Mouse (Mus musculus): ENCODE results near the gene Hivep3.

The Hivep3 gene

GRCm38 (mm10) chr4:120023221-120023840 is 289.7 kb downstream of the Hivep3 start:
- no peak for DNase-seq (ENCODE audit: low spot score)

- no peak for DNase-seq (ENCODE audit: low spot score)
These were observed 290.5 kb downstream of the Hivep3 start for GRCm38 (mm10) chr4:120024071-120024470.

- no peak for DNase-seq (ENCODE audit: low spot score)
These were observed 294.1 kb downstream of the Hivep3 start for GRCm38 (mm10) chr4:120027671-120028070.

- no peak for DNase-seq (ENCODE audit: low spot score)
These were observed 296.4 kb downstream of the Hivep3 start for GRCm38 (mm10) chr4:120029937-120030336.

GRCm38 (mm10) chr4:120032320-120032983 is 298.9 kb downstream of the Hivep3 start:
- peak; percentile 67 for DNase-seq (ENCODE audit: low spot score)

GRCm38 (mm10) chr4:120032984-120033355 is 299.4 kb downstream of the Hivep3 start:
- DNase-seq (ENCODE audit: low spot score) = no peak

GRCm38 (mm10) chr4:120036294-120036693 is 302.7 kb downstream of the Hivep3 start:
- DNase-seq (ENCODE audit: low spot score) = no peak

- DNase-seq (ENCODE audit: low spot score) = no peak
These were observed 303.4 kb downstream of the Hivep3 start for GRCm38 (mm10) chr4:120037007-120037406.

- DNase-seq (ENCODE audit: low spot score) = no peak
These were observed 307.9 kb downstream of the Hivep3 start for GRCm38 (mm10) chr4:120041520-120041919.

GRCm38 (mm10) chr4:120042480-120042879 is 308.9 kb downstream of the Hivep3 start:
- DNase-seq (ENCODE audit: low spot score) = no peak

- no peak for DNase-seq (ENCODE audit: low spot score)
These were observed 311.0 kb downstream of the Hivep3 start for GRCm38 (mm10) chr4:120044612-120045011.

GRCm38 (mm10) chr4:120045131-120045537 is 311.6 kb downstream of the Hivep3 start:
- DNase-seq (ENCODE audit: low spot score) = peak; percentile 64

GRCm38 (mm10) chr4:120045871-120046270 is 312.3 kb downstream of the Hivep3 start:
- no peak for DNase-seq (ENCODE audit: low spot score)

GRCm38 (mm10) chr4:120047060-120047459 is 313.5 kb downstream of the Hivep3 start:
- DNase-seq (ENCODE audit: low spot score) = peak; percentile 16

- no peak for DNase-seq (ENCODE audit: low spot score)
These were observed 314.7 kb downstream of the Hivep3 start for GRCm38 (mm10) chr4:120048274-120048673.

- no peak for DNase-seq (ENCODE audit: low spot score)
These were observed 316.3 kb downstream of the Hivep3 start for GRCm38 (mm10) chr4:120049857-120050256.

- DNase-seq (ENCODE audit: low spot score) = no peak
These were observed 318.9 kb downstream of the Hivep3 start for GRCm38 (mm10) chr4:120052481-120052880.

GRCm38 (mm10) chr4:120053026-120054005 is 319.7 kb downstream of the Hivep3 start:
- no peak for DNase-seq (ENCODE audit: low spot score)

GRCm38 (mm10) chr4:120054145-120054544 is 320.6 kb downstream of the Hivep3 start:
- DNase-seq (ENCODE audit: low spot score) = no peak

GRCm38 (mm10) chr4:120056451-120056850 is 322.9 kb downstream of the Hivep3 start:
- no peak for DNase-seq (ENCODE audit: low spot score)

GRCm38 (mm10) chr4:120057529-120057928 is 323.9 kb downstream of the Hivep3 start:
- DNase-seq (ENCODE audit: low spot score) = no peak

GRCm38 (mm10) chr4:120058157-120058556 is 324.6 kb downstream of the Hivep3 start:
- no peak for DNase-seq (ENCODE audit: low spot score)

GRCm38 (mm10) chr4:120058794-120059193 is 325.2 kb downstream of the Hivep3 start:
- DNase-seq (ENCODE audit: low spot score) = no peak

Data from MN1 (cell line).